Mouse (Mus musculus): ENCODE data around the gene Dus2. TPM values are rescaled to one million over a fixed set of nuclear protein-coding genes. Genes with fewer than 3 reads are reported as not detected.
A peak's percentile ranks its signal among the peaks of the same experiment; 100 is the strongest.

The Dus2 gene
- 27.2 and 29.6 TPM in 2 replicates for polyA plus RNA-seq (2015; fragmentation: Nextera tagmentation; extraction: Ambion mirVana)

DNA sequence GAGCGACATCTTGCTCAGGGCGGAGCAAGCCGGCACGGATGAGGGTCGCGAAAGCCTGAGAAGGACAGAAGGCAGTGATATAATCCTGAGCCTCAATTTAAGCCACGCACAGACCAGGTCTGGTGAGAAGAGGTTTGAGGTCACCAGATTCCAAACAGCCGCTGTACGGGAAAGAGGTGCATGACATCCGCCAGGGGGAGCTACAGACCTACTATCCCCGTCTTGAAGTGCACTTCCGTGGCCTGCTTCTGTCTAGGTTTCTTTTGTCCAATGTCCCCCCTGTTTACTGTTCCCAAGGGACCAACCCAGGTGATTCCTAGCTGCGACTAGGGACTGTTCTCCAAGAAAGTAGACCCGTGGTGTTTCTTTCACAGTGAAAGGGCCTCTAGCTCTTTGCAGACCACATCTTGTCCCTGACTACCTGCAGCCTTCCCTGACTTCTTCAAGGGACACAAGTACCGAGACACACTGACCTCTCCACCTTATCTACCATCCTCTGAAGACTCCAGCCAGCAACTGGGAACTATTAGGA lies at the start of gene Dus2:
Gene Dus2 (plus strand): TSS at position 482 of the 532 bp plus-strand sequence.
- WGBS: 11% methylated on average over 15 of the region's 15 CpGs
- Histone ChIP-seq H3K9ac (no peak within 1 kb of the TSS), H3K36me3 (no peaks in the 10 kb centered on the region), H3K4me1 (replicated peaks) (peaks cover 4% of the 10 kb centered on the region; the same call in 1 of the 2 replicates), H3K27ac (replicated peaks) (no peak within 1 kb of the TSS), H3K4me3 (no peak within 1 kb of the TSS), H3K4me2 (0 out of 2 replicates have a peak within 1 kb of the TSS, but pooled peaks have one; percentile 21), H3K9me3 (no peaks in the 10 kb centered on the region), H3K27me3 (no peaks in the 10 kb centered on the region)
- ATAC-seq (ENCODE audit: low FRiP score, low read depth): no peak

DNA sequence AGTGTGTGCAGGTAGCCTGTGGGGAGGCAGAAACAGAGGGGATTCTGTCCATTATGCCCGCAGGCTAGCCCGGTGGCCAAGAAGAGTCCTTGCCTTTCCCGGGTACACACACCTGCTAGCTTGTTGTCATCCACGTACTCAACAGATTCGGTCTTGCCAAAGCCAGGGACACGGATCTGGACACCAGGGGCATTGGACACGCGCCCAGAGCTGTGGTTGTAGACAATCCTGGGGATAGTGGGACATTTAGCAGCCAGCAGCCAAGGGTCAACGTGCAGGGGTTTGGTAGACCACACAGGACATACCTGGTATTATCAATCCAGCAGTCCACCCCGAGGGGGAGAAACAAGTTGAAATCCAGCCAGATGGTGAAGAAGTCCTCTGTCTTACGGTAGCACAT lies 49.1 kb upstream of the Dus2 start:
- no peak for ATAC-seq (ENCODE audit: low FRiP score, low read depth)
- H3K9ac ChIP-seq: no peak overlapping the region
- H3K4me2 ChIP-seq: no peak overlapping the region
- H3K9me3 ChIP-seq: no peaks in the 10 kb centered on the region
- H3K4me1 ChIP-seq (replicated peaks): peaks cover 11% of the 10 kb centered on the region
- WGBS: 91% methylated on average over 11 of the region's 11 CpGs
- H3K27ac ChIP-seq (replicated peaks): no peak overlapping the region
- no peak overlapping the region for H3K4me3 ChIP-seq
- no peaks in the 10 kb centered on the region for H3K36me3 ChIP-seq
- no peaks in the 10 kb centered on the region for H3K27me3 ChIP-seq

DNA sequence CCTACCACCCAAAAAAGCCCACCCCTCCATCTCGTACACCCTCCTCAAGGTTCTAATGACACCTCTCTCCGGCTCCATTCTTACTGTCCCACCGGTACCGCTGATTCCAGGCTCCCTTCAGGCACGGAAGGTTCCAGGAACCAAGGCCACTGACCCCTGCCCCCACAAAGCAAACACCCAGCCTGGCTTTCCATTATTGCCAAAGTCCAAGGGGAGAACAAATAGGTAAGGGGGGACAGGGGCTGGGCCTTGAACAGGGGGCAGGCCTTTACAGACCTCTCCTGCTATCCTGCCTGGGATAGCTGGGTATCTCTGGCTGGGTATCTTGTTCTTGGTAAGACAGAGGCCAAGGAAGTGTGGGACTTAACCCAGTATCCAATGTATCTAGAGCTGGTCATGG lies 48.6 kb upstream of the Dus2 start:
- no peak for ATAC-seq (ENCODE audit: low FRiP score, low read depth)
- no peaks in the 10 kb centered on the region for H3K9me3 ChIP-seq
- H3K36me3 ChIP-seq: no peaks in the 10 kb centered on the region
- H3K4me3 ChIP-seq: no peak overlapping the region
- H3K4me1 ChIP-seq (replicated peaks): peaks cover 11% of the 10 kb centered on the region
- H3K27me3 ChIP-seq: no peaks in the 10 kb centered on the region
- H3K27ac ChIP-seq (replicated peaks): no peak overlapping the region
- 92% methylated on average over 5 of the region's 5 CpGs for WGBS
- H3K4me2 ChIP-seq: no peak overlapping the region
- H3K9ac ChIP-seq: no peak overlapping the region

DNA sequence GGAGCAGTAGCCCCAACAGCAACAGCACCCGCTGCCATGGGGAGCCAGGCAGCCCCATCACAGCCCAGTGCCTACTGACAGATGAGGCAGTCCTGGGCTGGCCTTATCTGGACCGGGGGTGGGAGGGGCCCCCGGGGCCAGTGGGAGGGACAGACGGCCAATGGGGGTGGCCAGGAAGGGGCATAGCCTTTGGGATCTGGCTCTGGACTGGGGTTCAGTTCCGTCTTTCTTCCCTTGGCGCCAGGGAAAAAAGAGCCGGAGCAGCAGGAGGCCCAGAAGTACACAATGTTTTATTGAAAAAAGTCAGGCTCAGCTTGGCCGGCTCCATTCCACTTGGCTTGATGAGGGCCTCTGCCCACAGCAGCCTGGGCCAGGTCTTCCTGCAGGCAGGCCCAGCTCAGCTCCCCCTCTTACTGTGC lies 47.8 kb upstream of the Dus2 start, which contains the start of gene Lcat:
Gene Lcat (minus strand): TSS at position 62 of the 419 bp plus-strand sequence.
- Histone ChIP-seq H3K27ac (replicated peaks) (peak within 1 kb of the TSS; percentile 57), H3K4me2 (no peak within 1 kb of the TSS), H3K4me1 (replicated peaks) (peaks cover 5% of the 10 kb centered on the region), H3K9me3 (no peaks in the 10 kb centered on the region), H3K9ac (no peak within 1 kb of the TSS), H3K27me3 (no peaks in the 10 kb centered on the region), H3K4me3 (no peak within 1 kb of the TSS), H3K36me3 (no peaks in the 10 kb centered on the region)
- peak; percentile 73 for ATAC-seq (ENCODE audit: low FRiP score, low read depth)
- WGBS: 39% methylated on average over 6 of the region's 8 CpGs

DNA sequence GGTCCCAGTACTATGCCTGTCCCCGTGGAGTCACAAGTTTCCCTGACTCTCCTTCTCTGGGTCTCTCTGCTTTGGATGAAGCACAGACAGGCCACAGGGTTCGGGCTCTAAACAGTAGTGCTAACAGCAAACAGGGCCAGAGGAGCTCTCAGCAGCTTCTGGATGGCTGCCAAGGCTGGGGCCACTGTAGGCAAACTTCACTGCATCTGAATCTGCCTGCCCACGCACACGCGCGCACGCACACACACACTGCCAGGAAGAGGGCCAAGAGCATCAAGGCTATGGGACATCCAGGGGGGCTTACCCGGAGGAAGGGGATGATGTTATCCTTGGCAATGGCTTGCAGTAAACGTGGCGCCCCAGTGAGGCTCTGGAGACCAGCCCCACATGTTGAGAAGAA lies 41.8 kb upstream of the Dus2 start:
- ATAC-seq (ENCODE audit: low FRiP score, low read depth): peak; percentile 57; the same call in 1 of the 2 replicates

DNA sequence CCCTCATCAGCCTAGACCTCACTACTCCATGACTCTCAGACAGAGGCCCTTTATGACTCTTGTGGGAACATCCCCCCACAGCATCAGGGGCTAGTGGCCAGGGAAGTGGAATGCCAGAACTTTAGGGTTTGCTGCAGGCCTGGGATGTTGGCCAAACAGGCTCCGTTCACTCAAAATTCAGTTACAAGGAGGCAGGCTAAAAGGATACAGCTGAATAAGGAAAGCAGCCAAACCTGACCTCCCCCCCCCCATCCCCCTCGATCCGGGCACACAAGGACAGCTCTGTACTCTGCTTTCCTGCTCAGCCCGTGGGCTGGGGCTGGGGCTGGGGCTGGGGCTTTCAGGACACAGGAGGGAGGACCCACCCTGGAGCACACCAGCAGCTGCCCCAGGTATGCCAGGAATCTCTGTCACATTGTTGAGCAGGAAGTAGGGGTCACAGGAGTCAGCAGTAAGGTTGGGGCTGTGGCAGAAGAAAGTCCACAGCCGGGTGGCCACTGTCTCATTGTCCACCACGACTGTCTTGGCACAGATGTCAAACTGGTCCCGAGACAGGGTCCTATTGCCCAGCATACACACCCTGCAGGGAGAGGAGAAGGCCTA lies 40.0 kb upstream of the Dus2 start:
- H3K9me3 ChIP-seq: no peaks in the 10 kb centered on the region
- no peak overlapping the region for H3K9ac ChIP-seq
- H3K4me1 ChIP-seq (replicated peaks): peaks cover 8% of the 10 kb centered on the region
- 54% methylated on average over 7 of the region's 7 CpGs for WGBS
- H3K27ac ChIP-seq (replicated peaks): peak overlapping the region; percentile 79
- no peaks in the 10 kb centered on the region for H3K36me3 ChIP-seq
- ATAC-seq (ENCODE audit: low FRiP score, low read depth): peak; percentile 89
- H3K4me2 ChIP-seq: 0 out of 2 replicates have a peak overlapping the region, but pooled peaks have one; percentile 4
- no peak overlapping the region for H3K4me3 ChIP-seq
- H3K27me3 ChIP-seq: no peaks in the 10 kb centered on the region

More for the DNA sequence above, 41.8 kb upstream of the Dus2 start:
- Histone ChIP-seq H3K9ac (no peak overlapping the region), H3K36me3 (no peaks in the 10 kb centered on the region), H3K27ac (replicated peaks) (peak overlapping the region; percentile 46; the same call in 1 of the 2 replicates), H3K9me3 (no peaks in the 10 kb centered on the region), H3K4me1 (replicated peaks) (peaks cover 8% of the 10 kb centered on the region), H3K4me2 (no peak overlapping the region), H3K27me3 (no peaks in the 10 kb centered on the region), H3K4me3 (no peak overlapping the region)
- WGBS: 48% methylated on average over 10 of the region's 10 CpGs

DNA sequence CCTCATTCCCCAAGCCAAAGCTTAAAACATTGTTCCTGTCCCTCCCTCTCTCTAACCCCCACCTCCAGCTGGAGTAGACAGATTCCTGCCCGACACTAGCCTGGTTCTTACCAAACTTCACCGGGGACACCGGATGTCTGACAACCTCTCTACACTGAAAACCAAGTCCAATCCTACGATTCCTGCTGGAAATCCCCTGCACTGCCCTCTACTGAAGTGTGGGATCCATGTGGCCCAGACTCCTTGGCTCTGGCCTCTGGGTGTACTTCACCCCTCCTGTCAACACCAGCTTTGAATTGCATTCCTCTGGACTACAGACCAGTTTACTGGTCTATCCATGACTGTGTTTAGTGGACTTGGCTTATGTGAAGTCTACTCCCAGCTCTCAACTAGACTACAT lies 34.6 kb upstream of the Dus2 start:
- Histone ChIP-seq H3K4me2 (no peak overlapping the region), H3K4me1 (replicated peaks) (0 out of 2 replicates have a peak, but pooled peaks cover 4% of the 10 kb centered on the region), H3K36me3 (no peaks in the 10 kb centered on the region), H3K27ac (replicated peaks) (no peak overlapping the region), H3K4me3 (no peak overlapping the region), H3K9ac (no peak overlapping the region), H3K27me3 (no peaks in the 10 kb centered on the region), H3K9me3 (no peaks in the 10 kb centered on the region)
- ATAC-seq (ENCODE audit: low FRiP score, low read depth): no peak
- 90% methylated on average over 4 of the region's 4 CpGs for WGBS

DNA sequence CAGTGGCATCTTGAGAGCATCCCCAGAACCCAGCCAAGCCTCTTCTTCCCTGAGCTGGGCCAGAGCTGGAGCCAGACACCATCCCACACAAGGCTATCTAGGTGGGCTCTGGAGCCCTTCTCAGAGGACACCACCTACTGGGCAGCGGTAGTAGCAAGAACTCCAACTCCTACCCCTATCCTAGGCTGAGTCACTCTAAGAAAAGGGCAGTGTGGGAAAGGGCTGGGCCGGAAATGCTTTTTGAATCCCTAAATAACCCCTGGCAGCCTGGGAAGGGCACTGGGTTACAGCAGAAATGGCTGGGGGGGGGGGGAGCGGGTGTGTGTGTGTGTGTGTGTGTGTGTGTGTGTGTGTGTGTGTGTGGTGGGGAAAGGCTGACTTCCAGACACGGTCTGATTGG lies 33.3 kb upstream of the Dus2 start:
- 69% methylated on average over 4 of the region's 4 CpGs for WGBS
- Histone ChIP-seq H3K4me3 (no peak overlapping the region), H3K9ac (no peak overlapping the region), H3K36me3 (no peaks in the 10 kb centered on the region), H3K27ac (replicated peaks) (no peak overlapping the region), H3K4me2 (no peak overlapping the region), H3K27me3 (no peaks in the 10 kb centered on the region), H3K4me1 (replicated peaks) (0 out of 2 replicates have a peak, but pooled peaks cover 4% of the 10 kb centered on the region), H3K9me3 (no peaks in the 10 kb centered on the region)
- ATAC-seq (ENCODE audit: low FRiP score, low read depth): no peak

DNA sequence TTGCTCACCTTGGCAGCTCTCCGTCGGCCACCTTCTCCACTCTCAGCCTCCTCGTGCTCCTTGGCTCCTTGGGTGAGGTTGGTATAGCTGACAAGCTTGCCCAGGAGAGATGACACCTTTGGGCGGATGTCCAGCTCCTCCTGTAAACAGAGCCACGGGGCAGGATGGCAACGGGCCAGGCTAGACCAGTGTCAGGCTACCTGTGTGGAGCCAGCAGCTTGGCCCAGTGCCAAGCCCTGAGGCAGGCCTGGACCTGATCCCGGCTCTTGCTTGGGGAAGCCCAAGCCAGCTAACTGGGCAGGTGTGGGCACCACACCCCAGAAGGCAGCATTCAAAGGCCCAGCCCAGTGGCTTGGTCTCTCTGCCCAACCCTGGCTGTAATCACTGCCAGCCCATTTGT lies 31.8 kb upstream of the Dus2 start:
- Histone ChIP-seq H3K36me3 (no peaks in the 10 kb centered on the region), H3K9ac (no peak overlapping the region), H3K4me2 (no peak overlapping the region), H3K27me3 (peaks cover 1% of the 10 kb centered on the region; the same call in 1 of the 2 replicates), H3K9me3 (no peaks in the 10 kb centered on the region), H3K27ac (replicated peaks) (no peak overlapping the region), H3K4me3 (no peak overlapping the region), H3K4me1 (replicated peaks) (0 out of 2 replicates have a peak, but pooled peaks cover 4% of the 10 kb centered on the region)
- 80% methylated on average over 7 of the region's 7 CpGs for WGBS
- ATAC-seq (ENCODE audit: low FRiP score, low read depth): no peak

DNA sequence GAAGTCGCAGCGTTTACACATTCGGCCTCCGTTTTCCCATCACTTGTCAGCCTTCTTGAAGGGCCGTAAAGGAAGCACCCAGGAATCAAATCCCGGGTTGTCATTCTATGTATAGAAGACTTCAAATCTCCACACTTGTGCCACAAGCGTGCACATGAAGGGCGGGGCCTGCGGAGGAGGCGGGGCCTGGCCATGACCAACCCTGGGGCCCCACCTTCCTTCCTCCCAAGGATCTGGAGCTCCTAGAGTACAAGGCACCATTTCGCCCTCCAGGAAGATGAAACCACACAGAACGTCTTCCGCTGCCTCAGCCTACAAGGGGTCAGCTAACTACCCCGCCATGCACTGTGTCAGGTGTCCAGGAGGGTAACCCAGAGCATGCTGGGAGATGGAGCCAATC lies 30.0 kb upstream of the Dus2 start:
- Histone ChIP-seq H3K4me1 (replicated peaks) (peaks cover 13% of the 10 kb centered on the region; the same call in 1 of the 2 replicates), H3K27me3 (peaks cover 17% of the 10 kb centered on the region; the same call in 1 of the 2 replicates), H3K27ac (replicated peaks) (no peak overlapping the region), H3K4me2 (no peak overlapping the region), H3K9me3 (no peaks in the 10 kb centered on the region), H3K9ac (no peak overlapping the region), H3K36me3 (no peaks in the 10 kb centered on the region), H3K4me3 (no peak overlapping the region)
- no peak for ATAC-seq (ENCODE audit: low FRiP score, low read depth)
- WGBS: 81% methylated on average over 14 of the region's 14 CpGs

DNA sequence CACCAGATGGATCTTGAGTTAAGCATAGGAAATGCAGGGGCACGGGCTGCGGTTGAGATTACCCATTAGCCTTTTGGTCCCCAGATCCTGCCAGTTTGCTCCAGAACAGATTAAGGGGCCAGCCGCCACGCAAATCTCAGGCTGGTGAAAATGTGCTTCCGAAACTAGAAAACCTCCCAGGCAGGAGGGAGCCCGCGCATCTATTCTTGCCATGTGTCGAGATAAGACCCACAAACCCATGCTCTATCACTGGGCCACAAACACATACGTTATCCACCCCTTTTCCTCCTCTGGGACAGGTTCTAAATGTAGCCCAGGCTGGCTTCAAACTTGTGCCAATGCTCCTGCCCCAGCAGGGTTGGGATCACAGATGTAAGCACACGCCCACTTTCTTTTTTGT lies 29.6 kb upstream of the Dus2 start:
- H3K9ac ChIP-seq: no peak overlapping the region
- whole genome bisulfite sequencing: 90% methylated on average over 10 of the region's 10 CpGs
- no peak overlapping the region for H3K4me3 ChIP-seq
- no peak overlapping the region for H3K27ac ChIP-seq (replicated peaks)
- ATAC-seq (ENCODE audit: low FRiP score, low read depth): no peak
- no peaks in the 10 kb centered on the region for H3K9me3 ChIP-seq
- H3K36me3 ChIP-seq: no peaks in the 10 kb centered on the region
- peaks cover 19% of the 10 kb centered on the region; the same call in 1 of the 2 replicates for H3K27me3 ChIP-seq
- peaks cover 13% of the 10 kb centered on the region; the same call in 1 of the 2 replicates for H3K4me1 ChIP-seq (replicated peaks)
- H3K4me2 ChIP-seq: no peak overlapping the region

DNA sequence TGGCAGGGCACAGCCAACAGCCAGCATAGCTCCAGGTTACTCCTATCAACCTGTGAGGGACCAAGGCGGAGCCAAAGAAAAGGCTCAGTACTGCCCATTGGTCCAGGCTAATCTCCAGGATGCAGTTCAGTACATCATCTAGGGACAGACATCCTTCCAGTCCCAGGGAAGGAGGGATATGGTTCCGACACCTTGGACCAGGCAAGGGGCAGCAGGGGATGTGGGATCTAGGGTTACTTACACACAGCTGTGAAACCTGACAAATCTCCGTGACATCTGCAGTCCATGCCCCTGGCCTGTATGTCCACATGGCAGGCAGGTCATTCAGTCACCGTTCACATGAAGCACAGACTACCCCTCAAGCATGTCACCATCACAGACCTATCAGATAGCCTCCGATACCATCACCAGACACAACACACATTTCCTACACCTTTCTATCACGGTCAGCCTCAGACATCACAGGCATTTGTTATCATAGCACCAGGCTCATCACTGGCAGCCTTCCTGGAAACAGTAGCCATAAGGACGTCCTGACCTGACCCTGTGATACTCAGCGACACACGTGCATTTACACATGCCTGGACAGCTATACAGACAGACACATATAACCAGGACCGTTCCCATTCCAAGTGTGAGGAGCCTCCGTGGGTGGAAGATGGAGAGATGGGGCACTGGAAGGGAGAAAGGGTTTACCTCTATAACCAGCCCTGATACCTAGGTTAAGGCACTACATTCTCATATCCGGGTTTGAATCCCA lies 26.5 kb upstream of the Dus2 start:
- Histone ChIP-seq H3K36me3 (no peaks in the 10 kb centered on the region), H3K4me1 (replicated peaks) (peaks cover 9% of the 10 kb centered on the region), H3K27me3 (peaks cover 27% of the 10 kb centered on the region), H3K9ac (no peak overlapping the region), H3K9me3 (no peaks in the 10 kb centered on the region), H3K4me3 (peak overlapping the region; percentile 42), H3K27ac (replicated peaks) (no peak overlapping the region), H3K4me2 (peak overlapping the region; percentile 55)
- WGBS: 73% methylated on average over 12 of the region's 12 CpGs
- ATAC-seq (ENCODE audit: low FRiP score, low read depth): no peak
